Mouse (Mus musculus) liver, postnatal 0 days (tissue): ENCODE measurements around the gene Efcab7.

ENCODE experiments used
- CTCF ChIP-seq: sonication (generic); IDR thresholded peaks from 2 replicates; pipeline ENCODE4 v1.5.1; 2016; ENCODE audit warnings: antibody characterized with exemption, low read depth
- EP300 ChIP-seq: IDR thresholded peaks from 2 replicates; pipeline ENCODE4 v1.6.1; 2016; ENCODE audit warnings: antibody characterized with exemption, low read depth, mild to moderate bottlenecking

GRCm38 (mm10) chr4:99953904-99954303 is 124.9 kb downstream of the Efcab7 start:
- TF ChIP-seq CTCF: no peak
- no peak for TF ChIP-seq EP300
